8 mouse cellular contexts compared by ENCODE assay signal in the genomic region with DNA sequence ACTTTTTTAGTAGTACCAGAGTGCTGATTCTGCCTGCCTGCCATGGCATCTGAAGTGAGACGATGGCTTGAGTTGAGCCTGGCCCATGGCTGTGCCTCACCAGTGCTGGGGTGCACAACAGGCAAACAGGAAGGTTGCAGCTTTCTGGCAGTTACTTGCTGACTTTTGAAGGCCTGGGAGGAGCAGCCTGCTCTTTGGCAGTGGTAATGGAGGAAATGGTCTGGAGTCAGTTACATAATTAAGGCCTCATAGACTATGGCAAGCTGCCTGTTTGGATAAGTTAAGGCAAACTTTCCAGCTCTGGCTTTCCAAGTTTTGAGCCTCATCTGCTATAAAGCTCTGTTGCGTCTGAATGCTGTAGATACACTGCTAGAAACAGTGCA. TPM values are rescaled to one million over a fixed set of nuclear protein-coding genes. Genes with fewer than 3 reads are reported as not detected.
DNase-seq lines count a peak whose midpoint lies in the region; ATAC-seq and TF ChIP-seq lines count a peak whose summit lies in the region.

No protein-coding gene starts in this region.

- peak overlapping the region; percentile 91 for H3K4me2 ChIP-seq in hindbrain, embryonic 13.5 days
- H3K4me2 ChIP-seq in liver, embryonic 11.5 days, result peak overlapping the region; percentile 84
- peak overlapping the region; percentile 87 for H3K4me2 ChIP-seq in myocyte (ENCODE audit: low read depth)

- H3K79me2 ChIP-seq in myocyte (ENCODE audit: control insufficient read depth, insufficient read depth), result peaks cover 63% of the 10 kb centered on the region

- WGBS in hindbrain, embryonic 13.5 days, result 72% methylated on average over 2 of the region's 2 CpGs
- WGBS in liver, embryonic 11.5 days, result 41% methylated on average over 2 of the region's 2 CpGs

- H3K4me3 ChIP-seq in E14TG2a.4 (replicated peaks; ENCODE audit: low read length) (peak overlapping the region; percentile 15; the same call in 1 of the 2 replicates), myocyte (peak overlapping the region; percentile 98)
- peak overlapping the region; percentile 63 for H3K4me3 ChIP-seq in gastrocnemius, adult 2 months
- H3K4me3 ChIP-seq in hindbrain, embryonic 13.5 days, result no peak overlapping the region
- H3K4me3 ChIP-seq in liver, embryonic 11.5 days (ENCODE audit: low read depth, low read length), result peak overlapping the region; percentile 40

- intact Hi-C loops in gastrocnemius, adult 2 months (cut with DNase I), result no loop called here

- no peaks in the 10 kb centered on the region for H3K9me3 ChIP-seq in E14TG2a.4 (ENCODE audit: low read length)
- no peaks in the 10 kb centered on the region for H3K9me3 ChIP-seq in hindbrain, embryonic 13.5 days
- no peaks in the 10 kb centered on the region for H3K9me3 ChIP-seq in liver, embryonic 11.5 days (ENCODE audit: control insufficient read depth, low read length)

- peak overlapping the region; percentile 100 for H3K27ac ChIP-seq in gastrocnemius, adult 2 months
- H3K27ac ChIP-seq in hindbrain, embryonic 13.5 days, result peak overlapping the region; percentile 79
- peak overlapping the region; percentile 99 for H3K27ac ChIP-seq in liver, embryonic 11.5 days (ENCODE audit: low read depth, low read length)

- no peaks in the 10 kb centered on the region for H3K27me3 ChIP-seq in E14TG2a.4 (ENCODE audit: insufficient read depth, low read length)
- no peaks in the 10 kb centered on the region for H3K27me3 ChIP-seq in hindbrain, embryonic 13.5 days
- H3K27me3 ChIP-seq in liver, embryonic 11.5 days (replicated peaks; ENCODE audit: control insufficient read depth, insufficient read depth, low read length), result no peaks in the 10 kb centered on the region
- H3K27me3 ChIP-seq in myocyte (ENCODE audit: control insufficient read depth, insufficient read depth, insufficient read length), result no peaks in the 10 kb centered on the region

- TF ChIP-seq POLR2A in myocyte (IDR thresholded peaks at IDR 0.05; ENCODE audit: insufficient read length, low read depth), result peak; percentile 25

- DNase-seq in adrenal gland, postnatal 36 days, result peak; percentile 42 to 57
- DNase-seq in gastrocnemius, adult 2 months, result peak; percentile 66
- DNase-seq in liver, embryonic 11.5 days (ENCODE audit: low spot score), result no peak
- peak; percentile 52 to 64 for DNase-seq in thymus, postnatal 36 days
- no peak for DNase-seq in embryo, embryonic 9.5 days (ENCODE audit: extremely low spot score)

- no peak for ATAC-seq in hindbrain, embryonic 13.5 days (ENCODE audit: low FRiP score)
- no peak for ATAC-seq in liver, embryonic 11.5 days (replicated peaks; ENCODE audit: low FRiP score)

- TF ChIP-seq CTCF in E14TG2a.4 (conservative IDR thresholded peaks at IDR 0.05; ENCODE audit: low read length), result no peak
- TF ChIP-seq CTCF in gastrocnemius, adult 2 months (IDR thresholded peaks at IDR 0.05), result no peak

- peaks cover 59% of the 10 kb centered on the region for H3K36me3 ChIP-seq in E14TG2a.4 (ENCODE audit: insufficient read depth, low read length)
- H3K36me3 ChIP-seq in hindbrain, embryonic 13.5 days, result no peaks in the 10 kb centered on the region
- H3K36me3 ChIP-seq in liver, embryonic 11.5 days (ENCODE audit: control insufficient read depth, insufficient read depth, low read length), result no peaks in the 10 kb centered on the region
- H3K36me3 ChIP-seq in myocyte (ENCODE audit: control insufficient read depth, insufficient read depth), result no peaks in the 10 kb centered on the region

- no peak overlapping the region for H3ac ChIP-seq in myocyte (ENCODE audit: control insufficient read depth, insufficient read length)

- peak overlapping the region; percentile 69 for H3K9ac ChIP-seq in hindbrain, embryonic 13.5 days
- H3K9ac ChIP-seq in liver, embryonic 11.5 days (ENCODE audit: low read depth, low read length), result peak overlapping the region; percentile 75

- H3K4me1 ChIP-seq in E14TG2a.4 (replicated peaks; ENCODE audit: low read depth, low read length), result peaks cover 59% of the 10 kb centered on the region
- H3K4me1 ChIP-seq in hindbrain, embryonic 13.5 days (replicated peaks), result peaks cover 39% of the 10 kb centered on the region
- H3K4me1 ChIP-seq in liver, embryonic 11.5 days (replicated peaks; ENCODE audit: control insufficient read depth, insufficient read depth, low read length), result peaks cover 45% of the 10 kb centered on the region

TF ChIP-seq in myocyte, 11 proteins besides CTCF, POLR2A, EP300 and RAD21:
- TF ChIP-seq E2F4 (IDR thresholded peaks at IDR 0.05; ENCODE audit: insufficient read depth) (no peak), MYOG (IDR thresholded peaks at IDR 0.05; ENCODE audit: control insufficient read depth in 1 of 3, insufficient read depth in 1 of 3, insufficient read length in 2 of 3, low read depth in 2 of 3) (no peak), TCF12 (IDR thresholded peaks at IDR 0.05; ENCODE audit: insufficient read depth, poor library complexity, severe bottlenecking) (no peak), CEBPB (IDR thresholded peaks at IDR 0.05; ENCODE audit: insufficient read depth, poor library complexity, severe bottlenecking) (no peak), POLR2AphosphoS2 (IDR thresholded peaks at IDR 0.05; ENCODE audit: insufficient read length, low read depth) (peak; percentile 23), REST (IDR thresholded peaks at IDR 0.05; ENCODE audit: insufficient read depth, insufficient read length) (no peak), SRF (IDR thresholded peaks at IDR 0.05; ENCODE audit: control insufficient read depth, insufficient read length, low read depth) (no peak), MYOD1 (IDR thresholded peaks at IDR 0.05; ENCODE audit: control insufficient read depth in 1 of 3, insufficient read length in 2 of 3, low read depth in 2 of 3) (no peak)

RNA-seq across cellular contexts. Expression of a gene that starts 4.4 kb away (rescaled TPM):
- total RNA-seq in adrenal gland, postnatal 36 days (2021), result 10 to 100 TPM; 38.3 to 39.0 TPM
- 10 to 100 TPM; 29.9 to 32.0 TPM for total RNA-seq in gastrocnemius, adult 2 months (2021)
- polyA plus RNA-seq in hindbrain, embryonic 13.5 days (2015; fragmentation: Nextera tagmentation; extraction: Ambion mirVana), result 17.4 and 18.6 TPM in 2 replicates
- polyA plus RNA-seq in liver, embryonic 11.5 days (2014; fragmentation: Nextera tagmentation; extraction: Ambion mirVana), result 14.1 and 18.6 TPM in 2 replicates
- polyA plus RNA-seq in myocyte (2012; fragmentation: generic; extraction: Trizol), result 24.8 TPM

RNA-seq across cellular contexts. Expression of a gene that starts 17.5 kb away (rescaled TPM):
- 10 to 100 TPM; 69.1 to 70.8 TPM for total RNA-seq in adrenal gland, postnatal 36 days (2021)
- 10 to 100 TPM; 21.6 to 34.8 TPM for total RNA-seq in gastrocnemius, adult 2 months (2021)
- 259 and 260 TPM in 2 replicates for polyA plus RNA-seq in hindbrain, embryonic 13.5 days (2015; fragmentation: Nextera tagmentation; extraction: Ambion mirVana)
- polyA plus RNA-seq in liver, embryonic 11.5 days (2014; fragmentation: Nextera tagmentation; extraction: Ambion mirVana), result 267 and 287 TPM in 2 replicates
- 169 TPM for polyA plus RNA-seq in myocyte (2012; fragmentation: generic; extraction: Trizol)

RNA-seq across cellular contexts. Expression of a gene that starts 47.5 kb away (rescaled TPM):
- total RNA-seq in adrenal gland, postnatal 36 days (2021), result 10 to 100 TPM; 69.1 to 82.7 TPM
- 10 to 100 TPM; 49.2 to 50.0 TPM for total RNA-seq in gastrocnemius, adult 2 months (2021)
- polyA plus RNA-seq in hindbrain, embryonic 13.5 days (2015; fragmentation: Nextera tagmentation; extraction: Ambion mirVana), result 55.9 and 60.8 TPM in 2 replicates
- polyA plus RNA-seq in liver, embryonic 11.5 days (2014; fragmentation: Nextera tagmentation; extraction: Ambion mirVana), result 54.4 and 54.5 TPM in 2 replicates
- polyA plus RNA-seq in myocyte (2012; fragmentation: generic; extraction: Trizol), result 131 TPM

Comparison
In these comparisons a context has a peak if more than half of its experiments do, and no peak if none do; other contexts are left out.
1. DNase-seq: peak in adrenal gland, postnatal 36 days (2 of 2), gastrocnemius, adult 2 months (single experiment) and thymus, postnatal 36 days (2 of 2); none in liver, embryonic 11.5 days (single experiment) and embryo, embryonic 9.5 days (single experiment).
2. Peak in every context shown above with its lines, with median percentiles within 50 percentile points of each other: H3K27ac ChIP-seq and H3K4me2 ChIP-seq.